Mouse (Mus musculus) retina, adult 2 months (tissue): ENCODE measurements around the gene Pebp1.

Experiments
- DNase-seq: peaks from one replicate; pipeline ENCODE4 v3.0.0-alpha.2; 2012; ENCODE audit warnings: low read depth, low spot score

The Pebp1 gene

GRCm38 (mm10) chr5:117241935-117242531 lies 45.4 kb downstream of the Pebp1 start:
- no peak for DNase-seq

- DNase-seq = no peak
Observed at GRCm38 (mm10) chr5:117240761-117241322, 46.6 kb downstream of the Pebp1 start.

GRCm38 (mm10) chr5:117240321-117240731 lies 47.1 kb downstream of the Pebp1 start:
- no peak for DNase-seq

GRCm38 (mm10) chr5:117239106-117239505 lies 48.3 kb downstream of the Pebp1 start:
- DNase-seq = no peak

- no peak for DNase-seq
Observed at GRCm38 (mm10) chr5:117236540-117236939, 50.9 kb downstream of the Pebp1 start.
